7 mouse cellular contexts compared by ENCODE assay signal in genomic region chr5:24425421-24426036, GRCm38 (mm10). TPM values are rescaled to one million over a fixed set of nuclear protein-coding genes. Genes with fewer than 3 reads are reported as not detected.
DNase-seq lines count a peak whose midpoint lies in the region; ATAC-seq and TF ChIP-seq lines count a peak whose summit lies in the region.

No protein-coding gene starts in this region.

- H3K4me3 ChIP-seq in heart, postnatal 0 days (ENCODE audit: low read depth, low read length), result peak overlapping the region; percentile 72
- peak overlapping the region; percentile 69 for H3K4me3 ChIP-seq in liver, embryonic 13.5 days (replicated peaks)
- H3K4me3 ChIP-seq in neural tube, embryonic 13.5 days, result peak overlapping the region; percentile 64

- peak; percentile 43 for DNase-seq in ovary, adult 18-20 months (ENCODE audit: low spot score)
- DNase-seq in ovary, postnatal 36 days (ENCODE audit: low spot score), result no peak
- peak; percentile 70 for DNase-seq in cerebellum, adult 9-11 months
- peak; percentile 45 for DNase-seq in heart, postnatal 0 days (ENCODE audit: low spot score)
- DNase-seq in liver, embryonic 13.5 days, result no peak
- DNase-seq in layer of hippocampus, postnatal 36 days, result no peak

- ATAC-seq in heart, postnatal 0 days (ENCODE audit: insufficient read depth, low read depth), result no peak; the same call in 1 of the 2 replicates
- ATAC-seq in liver, embryonic 13.5 days (ENCODE audit: low read depth), result no peak
- ATAC-seq in neural tube, embryonic 13.5 days (ENCODE audit: low read depth), result no peak

- TF ChIP-seq CTCF in heart, postnatal 0 days (IDR thresholded peaks at IDR 0.05; ENCODE audit: low read depth), result no peak

- peaks cover 20% of the 10 kb centered on the region for H3K36me3 ChIP-seq in heart, postnatal 0 days (replicated peaks; ENCODE audit: control insufficient read depth, insufficient read depth, low read length)
- H3K36me3 ChIP-seq in liver, embryonic 13.5 days, result peaks cover 14% of the 10 kb centered on the region
- H3K36me3 ChIP-seq in neural tube, embryonic 13.5 days, result peaks cover 19% of the 10 kb centered on the region

- H3K9me3 ChIP-seq in heart, postnatal 0 days (replicated peaks; ENCODE audit: control insufficient read depth, low read length), result no peaks in the 10 kb centered on the region
- H3K9me3 ChIP-seq in liver, embryonic 13.5 days (replicated peaks), result no peaks in the 10 kb centered on the region
- no peaks in the 10 kb centered on the region for H3K9me3 ChIP-seq in neural tube, embryonic 13.5 days

- H3K4me2 ChIP-seq in heart, postnatal 0 days (ENCODE audit: low read depth, low read length), result peak overlapping the region; percentile 77
- H3K4me2 ChIP-seq in liver, embryonic 13.5 days, result peak overlapping the region; percentile 94
- H3K4me2 ChIP-seq in neural tube, embryonic 13.5 days, result peak overlapping the region; percentile 85

- no peaks in the 10 kb centered on the region for H3K27me3 ChIP-seq in heart, postnatal 0 days (ENCODE audit: control insufficient read depth, insufficient read depth, low read length)
- no peaks in the 10 kb centered on the region for H3K27me3 ChIP-seq in liver, embryonic 13.5 days
- H3K27me3 ChIP-seq in neural tube, embryonic 13.5 days, result peaks cover 15% of the 10 kb centered on the region; the same call in 1 of the 2 replicates

- peak overlapping the region; percentile 70 for H3K9ac ChIP-seq in heart, postnatal 0 days (replicated peaks; ENCODE audit: low read depth, low read length)
- peak overlapping the region; percentile 88 for H3K9ac ChIP-seq in liver, embryonic 13.5 days
- H3K9ac ChIP-seq in neural tube, embryonic 13.5 days, result peak overlapping the region; percentile 82

- 1% methylated on average over 22 of the region's 30 CpGs for WGBS in heart, postnatal 0 days
- WGBS in liver, embryonic 13.5 days (ENCODE audit: insufficient replicate concordance), result 1% methylated on average over 28 of the region's 30 CpGs
- under 1% methylated on average over 26 of the region's 30 CpGs for WGBS in neural tube, embryonic 13.5 days

- no peak for TF ChIP-seq EP300 in heart, postnatal 0 days (IDR thresholded peaks at IDR 0.05; ENCODE audit: low read depth)

- H3K4me1 ChIP-seq in heart, postnatal 0 days (ENCODE audit: control insufficient read depth, insufficient read depth), result peaks cover 24% of the 10 kb centered on the region
- H3K4me1 ChIP-seq in liver, embryonic 13.5 days (replicated peaks), result peaks cover 62% of the 10 kb centered on the region
- peaks cover 64% of the 10 kb centered on the region for H3K4me1 ChIP-seq in neural tube, embryonic 13.5 days (replicated peaks)

- peak overlapping the region; percentile 96 for H3K27ac ChIP-seq in heart, postnatal 0 days (ENCODE audit: low read depth)
- 0 out of 2 replicates have a peak overlapping the region, but pooled peaks have one; percentile 18 for H3K27ac ChIP-seq in liver, embryonic 13.5 days
- H3K27ac ChIP-seq in neural tube, embryonic 13.5 days (replicated peaks), result no peak overlapping the region

RNA-seq across cellular contexts. Expression of gene Slc4a2, which starts 1.9 kb away (rescaled TPM):
- 74.9 and 110 TPM in 2 replicates for total RNA-seq in heart, postnatal 0 days (2014; rRNA removed; ENCODE audit: low replicate concordance)
- 20.8 and 21.5 TPM in 2 replicates for polyA plus RNA-seq in heart, postnatal 0 days (2015; fragmentation: Nextera tagmentation; extraction: Ambion mirVana)
- polyA plus RNA-seq in liver, embryonic 13.5 days (2015; fragmentation: Nextera tagmentation; extraction: Ambion mirVana), result 9.0 and 10.8 TPM in 2 replicates
- polyA plus RNA-seq in neural tube, embryonic 13.5 days (2015; fragmentation: Nextera tagmentation; extraction: Ambion mirVana), result 18.5 and 24.6 TPM in 2 replicates
- total RNA-seq in layer of hippocampus, postnatal 36 days (2021), result 10 to 100 TPM; 25.6 to 33.2 TPM

RNA-seq across cellular contexts. Expression of gene Cdk5, which starts 2.2 kb away (rescaled TPM):
- 17.3 and 21.6 TPM in 2 replicates for total RNA-seq in heart, postnatal 0 days (2014; rRNA removed; ENCODE audit: low replicate concordance)
- polyA plus RNA-seq in heart, postnatal 0 days (2015; fragmentation: Nextera tagmentation; extraction: Ambion mirVana), result 30.9 and 32.2 TPM in 2 replicates
- polyA plus RNA-seq in liver, embryonic 13.5 days (2015; fragmentation: Nextera tagmentation; extraction: Ambion mirVana), result 10.9 and 11.3 TPM in 2 replicates
- polyA plus RNA-seq in neural tube, embryonic 13.5 days (2015; fragmentation: Nextera tagmentation; extraction: Ambion mirVana), result 93.2 and 102 TPM in 2 replicates
- 100 to 1,000 TPM; 122 TPM for total RNA-seq in layer of hippocampus, postnatal 36 days (2021)

RNA-seq across cellular contexts. Expression of gene Asic3, which starts 12.3 kb away (rescaled TPM):
- total RNA-seq in heart, postnatal 0 days (2014; rRNA removed; ENCODE audit: low replicate concordance), result not detected in 2 replicates
- 0.08 and 0.10 TPM in 2 replicates for polyA plus RNA-seq in heart, postnatal 0 days (2015; fragmentation: Nextera tagmentation; extraction: Ambion mirVana)
- not detected in 2 replicates for polyA plus RNA-seq in liver, embryonic 13.5 days (2015; fragmentation: Nextera tagmentation; extraction: Ambion mirVana)
- polyA plus RNA-seq in neural tube, embryonic 13.5 days (2015; fragmentation: Nextera tagmentation; extraction: Ambion mirVana), result 1.8 and 3.0 TPM in 2 replicates
- under 1 TPM in 1 of 2 experiments, not detected in 1; 0.23 TPM for total RNA-seq in layer of hippocampus, postnatal 36 days (2021)

RNA-seq across cellular contexts. Expression of gene Fastk, which starts 19.6 kb away (rescaled TPM):
- total RNA-seq in heart, postnatal 0 days (2014; rRNA removed; ENCODE audit: low replicate concordance), result 368 and 470 TPM in 2 replicates
- 219 and 223 TPM in 2 replicates for polyA plus RNA-seq in heart, postnatal 0 days (2015; fragmentation: Nextera tagmentation; extraction: Ambion mirVana)
- 56.0 and 59.0 TPM in 2 replicates for polyA plus RNA-seq in liver, embryonic 13.5 days (2015; fragmentation: Nextera tagmentation; extraction: Ambion mirVana)
- 89.4 and 102 TPM in 2 replicates for polyA plus RNA-seq in neural tube, embryonic 13.5 days (2015; fragmentation: Nextera tagmentation; extraction: Ambion mirVana)
- 100 to 1,000 TPM; 121 to 144 TPM for total RNA-seq in layer of hippocampus, postnatal 36 days (2021)

RNA-seq across cellular contexts. Expression of gene Tmub1, which starts 22.1 kb away (rescaled TPM):
- 30.8 and 36.7 TPM in 2 replicates for total RNA-seq in heart, postnatal 0 days (2014; rRNA removed; ENCODE audit: low replicate concordance)
- 16.5 and 17.3 TPM in 2 replicates for polyA plus RNA-seq in heart, postnatal 0 days (2015; fragmentation: Nextera tagmentation; extraction: Ambion mirVana)
- 5.8 and 7.3 TPM in 2 replicates for polyA plus RNA-seq in liver, embryonic 13.5 days (2015; fragmentation: Nextera tagmentation; extraction: Ambion mirVana)
- 51.2 TPM in 2 replicates for polyA plus RNA-seq in neural tube, embryonic 13.5 days (2015; fragmentation: Nextera tagmentation; extraction: Ambion mirVana)
- total RNA-seq in layer of hippocampus, postnatal 36 days (2021), result 10 to 100 TPM; 18.6 to 19.8 TPM

Comparison
In these comparisons a context has a peak if more than half of its experiments do, and no peak if none do; other contexts are left out.
1. DNase-seq: peak in ovary, adult 18-20 months (single experiment), cerebellum, adult 9-11 months (single experiment) and heart, postnatal 0 days (single experiment); none in ovary, postnatal 36 days (single experiment), liver, embryonic 13.5 days (single experiment) and layer of hippocampus, postnatal 36 days (0 of 2).
2. Peak in every context shown above with its lines, with median percentiles within 50 percentile points of each other: H3K4me2 ChIP-seq, H3K4me3 ChIP-seq and H3K9ac ChIP-seq.